Mouse (Mus musculus): ENCODE measurements around the gene Wdpcp.

The Wdpcp gene

GRCm38 (mm10) chr11:21749487-21749886 lies 177.5 kb downstream of the Wdpcp start:
- DNase-seq (ENCODE audit: low spot score in 2 of 2), result no peak

DNA sequence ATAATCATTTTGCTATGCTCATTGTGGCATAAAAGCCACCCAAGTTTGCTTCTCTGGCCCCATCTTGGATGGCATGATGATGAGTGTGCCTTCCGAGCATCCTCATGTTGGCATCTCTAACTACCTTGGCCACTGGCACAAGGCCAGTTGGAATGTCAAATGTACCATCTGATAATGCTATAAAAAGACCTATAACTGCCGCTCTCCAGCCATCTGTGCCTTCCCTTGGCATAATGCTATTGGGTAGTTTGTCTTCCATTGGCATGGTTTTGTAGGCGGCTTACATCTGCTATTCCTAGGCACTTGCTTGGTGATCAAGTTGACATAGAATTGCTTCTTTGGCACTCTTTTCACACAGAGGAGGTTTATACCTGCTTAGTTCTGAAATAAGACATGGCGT lies 191.2 kb downstream of the Wdpcp start:
- DNase-seq (ENCODE audit: low spot score in 2 of 2), result no peak

DNA sequence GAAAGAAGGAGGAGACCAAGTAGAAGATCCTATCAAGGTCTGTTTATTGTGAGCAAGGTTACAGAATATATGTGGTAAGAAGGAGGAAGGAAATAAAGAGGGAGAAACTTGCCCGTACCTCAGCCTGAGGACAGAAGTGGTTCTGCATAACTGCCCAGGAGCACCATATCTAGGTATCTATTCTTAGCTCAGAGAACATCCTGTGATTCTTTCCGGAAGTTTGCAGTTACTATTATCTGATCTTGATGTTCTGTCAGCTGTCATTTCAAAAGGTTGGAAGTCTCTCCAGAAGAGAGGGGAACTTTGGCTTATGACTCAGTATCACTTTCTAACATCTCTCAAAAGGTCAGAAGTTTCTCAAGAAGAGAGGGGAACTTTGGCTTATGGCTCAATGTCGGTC lies 216.8 kb downstream of the Wdpcp start:
- DNase-seq (ENCODE audit: low spot score in 2 of 2), result no peak

DNA sequence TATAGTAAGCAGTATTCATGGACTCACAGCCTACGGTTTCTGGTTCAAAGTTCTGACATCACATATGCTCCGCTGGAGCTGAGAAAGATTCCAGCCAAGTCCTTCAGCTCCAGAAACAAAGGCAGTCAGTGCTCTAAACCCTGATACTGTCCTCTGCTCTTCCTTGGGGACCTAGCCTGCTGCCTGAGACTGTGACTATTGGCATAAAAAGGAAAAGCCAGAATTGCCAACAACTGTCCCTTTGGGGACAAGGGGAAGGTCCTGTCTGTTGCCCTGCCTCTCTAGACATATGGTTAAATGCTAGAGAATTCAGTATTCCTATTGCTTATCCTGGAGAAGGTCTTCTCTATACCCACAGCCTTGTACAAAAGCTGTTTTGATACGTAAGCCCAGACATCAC lies 252.9 kb downstream of the Wdpcp start:
- no peak for DNase-seq (ENCODE audit: low spot score in 2 of 2)

GRCm38 (mm10) chr11:21826521-21826920 lies 254.5 kb downstream of the Wdpcp start:
- DNase-seq (ENCODE audit: low spot score in 2 of 2), result no peak

GRCm38 (mm10) chr11:21847040-21847439 lies 275.0 kb downstream of the Wdpcp start:
- no peak for DNase-seq (ENCODE audit: low spot score in 2 of 2)

GRCm38 (mm10) chr11:21864000-21864399 lies 292.0 kb downstream of the Wdpcp start:
- no peak for DNase-seq (ENCODE audit: low spot score in 2 of 2)

- DNase-seq (ENCODE audit: low spot score in 2 of 2), result no peak
Observed at GRCm38 (mm10) chr11:21864516-21864915, 292.5 kb downstream of the Wdpcp start.

DNA sequence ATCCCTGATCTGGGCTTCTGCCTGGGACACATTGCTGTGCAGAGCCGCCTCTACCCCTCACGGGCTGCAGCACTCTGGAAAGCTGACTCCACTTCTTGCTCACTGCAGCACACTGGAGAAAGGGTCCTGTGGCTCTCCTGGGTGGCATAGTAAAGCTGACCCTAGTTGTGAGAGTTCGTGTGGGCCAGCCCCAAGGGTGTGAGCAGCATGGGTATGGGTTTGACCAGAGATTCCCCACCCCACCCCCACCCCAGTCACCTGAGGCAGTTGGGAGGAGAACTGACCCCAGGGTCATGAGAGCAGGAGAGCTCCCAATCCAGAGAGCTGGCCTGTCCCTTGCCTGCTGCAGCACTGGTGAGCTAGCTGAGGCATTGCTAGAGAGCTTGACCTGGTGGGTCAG lies 296.6 kb downstream of the Wdpcp start:
- DNase-seq (ENCODE audit: low spot score in 2 of 2), result no peak

GRCm38 (mm10) chr11:21870863-21871262 lies 298.8 kb downstream of the Wdpcp start:
- DNase-seq (ENCODE audit: low spot score in 2 of 2), result no peak

- DNase-seq (ENCODE audit: low spot score in 2 of 2), result no peak
Observed at GRCm38 (mm10) chr11:21871728-21872127, 299.7 kb downstream of the Wdpcp start.

GRCm38 (mm10) chr11:21875077-21875476 lies 303.0 kb downstream of the Wdpcp start:
- DNase-seq (ENCODE audit: low spot score in 2 of 2), result no peak

GRCm38 (mm10) chr11:21894696-21895095 lies 322.7 kb downstream of the Wdpcp start:
- no peak for DNase-seq (ENCODE audit: low spot score in 2 of 2)

DNA sequence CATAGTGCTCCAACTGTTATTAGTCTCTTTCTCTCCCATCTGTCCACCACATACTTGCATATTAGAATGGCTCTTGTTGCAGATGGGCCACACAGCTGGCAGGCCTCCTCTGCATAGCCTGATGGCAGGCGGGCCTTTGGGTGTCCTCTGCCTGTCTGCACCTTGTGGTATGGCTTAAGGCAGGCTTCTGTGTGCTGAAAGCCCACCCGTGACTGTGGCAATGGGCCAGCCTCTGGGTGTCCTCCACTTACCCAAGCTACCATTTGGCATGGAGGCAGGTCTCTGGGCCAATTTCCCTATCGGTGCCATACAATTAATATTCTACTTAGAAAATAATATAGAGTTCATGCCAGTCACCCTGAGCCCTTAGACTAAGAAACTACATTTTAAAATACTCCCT lies 350.5 kb downstream of the Wdpcp start:
- DNase-seq (ENCODE audit: low spot score in 2 of 2), result no peak
